ENCODE assay signal across 10 mouse cellular contexts in the genomic region with DNA sequence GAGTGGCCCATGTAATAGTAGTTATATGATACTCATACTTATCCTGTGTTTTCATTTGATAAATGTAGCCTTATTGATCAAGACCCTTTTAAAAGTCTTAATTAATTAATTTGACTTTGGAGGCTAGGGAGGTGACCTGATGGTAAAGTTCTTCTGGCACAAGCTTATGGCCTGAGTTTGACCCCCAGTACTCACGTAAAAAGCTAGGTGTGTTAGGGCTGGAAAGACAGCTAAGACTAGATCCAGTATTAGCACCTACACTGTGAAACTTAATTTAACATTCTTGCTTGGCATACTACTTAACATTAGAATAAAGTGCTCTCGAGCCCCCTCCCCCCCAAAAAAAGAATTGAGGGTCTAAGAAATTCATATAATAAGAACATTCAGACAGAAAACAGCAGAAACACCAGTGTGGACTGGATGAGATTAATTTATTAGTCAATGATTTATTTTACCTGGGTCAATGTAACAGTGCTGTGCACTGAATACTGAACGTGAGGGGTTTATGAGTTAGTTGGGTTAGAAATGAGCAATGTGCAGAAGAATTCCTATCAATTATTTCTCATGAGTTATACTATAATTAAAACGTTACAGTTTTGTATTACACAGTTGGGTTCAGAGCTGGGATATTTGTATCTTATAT. TPM values are rescaled to one million over a fixed set of nuclear protein-coding genes. Genes with fewer than 3 reads are reported as not detected.
DNase-seq lines count a peak whose midpoint lies in the region; ATAC-seq and TF ChIP-seq lines count a peak whose summit lies in the region.
"Had no signal": no experiment of that assay in that cellular context is flagged by ENCODE, and none has a peak within 500 bp of the region (broad histone marks: within the 10 kb centered on the region; RNA-seq: fewer than 3 reads in every experiment).

No protein-coding gene starts in this region.

- H3K27me3 ChIP-seq in erythroblast, embryonic 14.5 days (ENCODE audit: control insufficient read depth) = no peaks in the 10 kb centered on the region
- no peaks in the 10 kb centered on the region for H3K27me3 ChIP-seq in CH12.LX (replicated peaks)
- no peaks in the 10 kb centered on the region for H3K27me3 ChIP-seq in hindbrain, embryonic 11.5 days (ENCODE audit: control insufficient read depth, insufficient read depth, low read length)
- no peaks in the 10 kb centered on the region for H3K27me3 ChIP-seq in liver, postnatal 0 days (ENCODE audit: insufficient read depth, low read length)

- dilution Hi-C loops in CH12.LX (cut with MboI; ENCODE audit: extremely low pct_ligation_motif_present, extremely low pct_unique_long_range_greater_than_20kb, low sequenced_read_pairs) = no loop called here

- peak overlapping the region; percentile 64 for H3K4me2 ChIP-seq in CH12.LX (ENCODE audit: insufficient read depth, low read depth, poor library complexity, severe bottlenecking)
- H3K4me2 ChIP-seq in hindbrain, embryonic 11.5 days (replicated peaks; ENCODE audit: low read depth, low read length) = no peak overlapping the region
- peak overlapping the region; percentile 83 for H3K4me2 ChIP-seq in liver, postnatal 0 days (ENCODE audit: low read depth, low read length)

- no peak for TF ChIP-seq POLR2A in CH12.LX (IDR thresholded peaks at IDR 0.05; ENCODE audit: low read depth, low read length)

- H3K9ac ChIP-seq in CH12.LX (ENCODE audit: insufficient read depth, low read depth) = no peak overlapping the region
- no peak overlapping the region for H3K9ac ChIP-seq in hindbrain, embryonic 11.5 days (ENCODE audit: low read depth, low read length)
- H3K9ac ChIP-seq in liver, postnatal 0 days (replicated peaks) = no peak overlapping the region

- H3K36me3 ChIP-seq in erythroblast, embryonic 14.5 days (ENCODE audit: control insufficient read depth) = peaks cover 23% of the 10 kb centered on the region
- peaks cover 12 to 21% of the 10 kb centered on the region in 2 experiments for H3K36me3 ChIP-seq in CH12.LX (replicated peaks in 1 of 2; ENCODE audit: control insufficient read depth in 1 of 2, insufficient read depth in 1 of 2, low read length in 1 of 2)
- H3K36me3 ChIP-seq in hindbrain, embryonic 11.5 days (ENCODE audit: control insufficient read depth, insufficient read depth, low read length) = no peaks in the 10 kb centered on the region
- H3K36me3 ChIP-seq in liver, postnatal 0 days (replicated peaks; ENCODE audit: insufficient read depth, low read length) = peaks cover 8% of the 10 kb centered on the region

- TF ChIP-seq RAD21 in CH12.LX (IDR thresholded peaks at IDR 0.05; ENCODE audit: low read depth, low read length) = no peak

- WGBS in hindbrain, embryonic 11.5 days = 54% methylated on average over 4 of the region's 4 CpGs
- 40% methylated on average over 4 of the region's 4 CpGs for WGBS in liver, postnatal 0 days (ENCODE audit: insufficient replicate concordance)

- intact Hi-C loops in left cerebral cortex, postnatal 10 days (cut with DNase I) = loop anchor here (5.0 kb wide), 1 partner anchor 154 kb away; a partner anchor contains a TSS

- no peak overlapping the region for H3K27ac ChIP-seq in CH12.LX (ENCODE audit: insufficient read depth, low read depth)
- no peak overlapping the region for H3K27ac ChIP-seq in hindbrain, embryonic 11.5 days (ENCODE audit: low read depth, low read length)
- no peak overlapping the region for H3K27ac ChIP-seq in liver, postnatal 0 days (ENCODE audit: low read depth)

- ATAC-seq in erythroblast, adult 5-6 weeks (replicated peaks; ENCODE audit: low FRiP score, poor library complexity, severe bottlenecking) = no peak
- peak; percentile 62 for ATAC-seq in hindbrain, embryonic 11.5 days (ENCODE audit: low FRiP score)
- no peak for ATAC-seq in liver, postnatal 0 days

- H3K9me3 ChIP-seq in erythroblast, embryonic 14.5 days (ENCODE audit: control insufficient read depth, low read length) = no peaks in the 10 kb centered on the region
- H3K9me3 ChIP-seq in CH12.LX (replicated peaks; ENCODE audit: low read length) = no peaks in the 10 kb centered on the region
- no peaks in the 10 kb centered on the region for H3K9me3 ChIP-seq in hindbrain, embryonic 11.5 days (ENCODE audit: control insufficient read depth, low read length)
- H3K9me3 ChIP-seq in liver, postnatal 0 days (ENCODE audit: low read length) = no peaks in the 10 kb centered on the region

- no peak for DNase-seq in CH12.LX (ENCODE audit: extremely low read depth)
- no peak for DNase-seq in hindbrain, embryonic 11.5 days (ENCODE audit: low spot score)
- no peak for DNase-seq in liver, postnatal 0 days
- no peak for DNase-seq in spleen, postnatal 36 days (ENCODE audit: low spot score in 2 of 2)
- DNase-seq in urinary bladder, postnatal 10 days (ENCODE audit: low spot score) = no peak
- no peak for DNase-seq in left cerebral cortex, postnatal 10 days (ENCODE audit: extremely low spot score in 1 of 2, low spot score in 2 of 2)

- in situ Hi-C loops in CH12.LX (cut with MboI; ENCODE audit: low pct_ligation_motif_present, low pct_unique_long_range_greater_than_20kb, low sequenced_read_pairs) = loop anchor here (10.0 to 25.0 kb wide), 2 partner anchors 156 to 539 kb away; a partner anchor contains a TSS

- peak overlapping the region; percentile 93 for H3K4me3 ChIP-seq in erythroblast, embryonic 14.5 days (replicated peaks)
- peak overlapping the region in 2 of 3 experiments; percentile 13 to 24 for H3K4me3 ChIP-seq in CH12.LX (replicated peaks in 1 of 3; ENCODE audit: low read depth in 2 of 3, low read length in 2 of 3, poor library complexity in 1 of 3)
- H3K4me3 ChIP-seq in hindbrain, embryonic 11.5 days (ENCODE audit: low read depth, low read length) = no peak overlapping the region; the same call in 1 of the 2 replicates
- H3K4me3 ChIP-seq in liver, postnatal 0 days (ENCODE audit: low read depth, low read length) = no peak overlapping the region

- TF ChIP-seq CTCF in CH12.LX (conservative IDR thresholded peaks at IDR 0.05 in 1 of 2, IDR thresholded peaks at IDR 0.05 in 1 of 2; ENCODE audit: low read depth in 2 of 2, low read length in 2 of 2) = no peak
- TF ChIP-seq CTCF in liver, postnatal 0 days (IDR thresholded peaks at IDR 0.05; ENCODE audit: low read depth) = no peak

- H3K4me1 ChIP-seq in erythroblast, embryonic 14.5 days (ENCODE audit: control insufficient read depth) = peaks cover 29% of the 10 kb centered on the region
- peaks cover 0 to 23% of the 10 kb centered on the region in 2 experiments; a peak in 2 of 4 replicates for H3K4me1 ChIP-seq in CH12.LX (ENCODE audit: control insufficient read depth in 1 of 2, insufficient read depth in 2 of 2)
- no peaks in the 10 kb centered on the region for H3K4me1 ChIP-seq in hindbrain, embryonic 11.5 days (replicated peaks; ENCODE audit: control insufficient read depth, insufficient read depth, low read length)
- H3K4me1 ChIP-seq in liver, postnatal 0 days (ENCODE audit: insufficient read depth) = peaks cover 10% of the 10 kb centered on the region; the same call in 1 of the 2 replicates

- no peak for TF ChIP-seq EP300 in CH12.LX (IDR thresholded peaks at IDR 0.05; ENCODE audit: low read length)
- no peak for TF ChIP-seq EP300 in liver, postnatal 0 days (IDR thresholded peaks at IDR 0.05; ENCODE audit: low read depth)

- H3K79me2 ChIP-seq in CH12.LX (replicated peaks; ENCODE audit: control insufficient read depth, extremely low read depth, insufficient read depth, poor library complexity, severe bottlenecking) = peaks cover 17% of the 10 kb centered on the region

TF ChIP-seq in CH12.LX, 34 proteins besides CTCF, POLR2A, EP300 and RAD21 (continues in another document):
- TF ChIP-seq MAX (IDR thresholded peaks at IDR 0.05; ENCODE audit: low read length) = no peak
- TF ChIP-seq TCF12 (IDR thresholded peaks at IDR 0.05; ENCODE audit: low read depth, low read length) = no peak

RNA-seq across cellular contexts. Expression of a gene that starts 2.7 kb away (rescaled TPM):
- polyA plus RNA-seq in erythroblast, embryonic 14.5 days (2012) = not detected in 2 replicates
- total RNA-seq in erythroblast, adult 5-6 weeks (2015; ENCODE audit: low replicate concordance) = not detected in 2 replicates
- not detected in 2 replicates for total RNA-seq in erythroblast, adult 5-6 weeks (2017; ENCODE audit: low replicate concordance)
- not detected in 2 replicates for total RNA-seq in CH12.LX (2012; rRNA removed)
- total RNA-seq in CH12.LX (2014; rRNA removed) = not detected in 2 replicates
- not detected in 2 replicates for polyA plus RNA-seq in CH12.LX (2012; ENCODE audit: insufficient read length, low read depth)
- not detected in 2 replicates for polyA plus RNA-seq in hindbrain, embryonic 11.5 days (2014; fragmentation: Nextera tagmentation; extraction: Ambion mirVana)
- polyA plus RNA-seq in liver, postnatal 0 days (2015; fragmentation: Nextera tagmentation; extraction: Ambion mirVana) = not detected in 2 replicates
- not detected for total RNA-seq in left cerebral cortex, postnatal 10 days (2021)
- total RNA-seq: layer of hippocampus, postnatal 10 days had no signal
- polyA plus RNA-seq: C2C12 had no signal

RNA-seq across cellular contexts. Expression of a gene that starts 8.7 kb away (rescaled TPM):
- polyA plus RNA-seq in erythroblast, embryonic 14.5 days (2012) = 3.5 and 3.9 TPM in 2 replicates
- 49.3 and 49.4 TPM in 2 replicates for total RNA-seq in erythroblast, adult 5-6 weeks (2015; ENCODE audit: low replicate concordance)
- total RNA-seq in erythroblast, adult 5-6 weeks (2017; ENCODE audit: low replicate concordance) = 42.1 and 58.0 TPM in 2 replicates
- 51.2 and 58.8 TPM in 2 replicates for total RNA-seq in CH12.LX (2012; rRNA removed)
- total RNA-seq in CH12.LX (2014; rRNA removed) = 97.3 and 111 TPM in 2 replicates
- 119 and 133 TPM in 2 replicates for polyA plus RNA-seq in CH12.LX (2012; ENCODE audit: insufficient read length, low read depth)
- 78.7 and 81.1 TPM in 2 replicates for polyA plus RNA-seq in hindbrain, embryonic 11.5 days (2014; fragmentation: Nextera tagmentation; extraction: Ambion mirVana)
- polyA plus RNA-seq in liver, postnatal 0 days (2015; fragmentation: Nextera tagmentation; extraction: Ambion mirVana) = 25.7 and 26.9 TPM in 2 replicates
- total RNA-seq in left cerebral cortex, postnatal 10 days (2021) = 100 to 1,000 TPM; 128 to 129 TPM

RNA-seq across cellular contexts. Expression of a gene that starts 51.9 kb away (rescaled TPM):
- polyA plus RNA-seq in erythroblast, embryonic 14.5 days (2012) = 0.25 and 0.75 TPM in 2 replicates
- total RNA-seq in erythroblast, adult 5-6 weeks (2015; ENCODE audit: low replicate concordance) = 3.1 and 3.5 TPM in 2 replicates
- total RNA-seq in erythroblast, adult 5-6 weeks (2017; ENCODE audit: low replicate concordance) = 9.9 and 22.0 TPM in 2 replicates
- total RNA-seq in CH12.LX (2012; rRNA removed) (8.4 and 8.7 TPM in 2 replicates), CH12.LX (2014; rRNA removed) (15.9 and 17.8 TPM in 2 replicates)
- 11.5 and 14.2 TPM in 2 replicates for polyA plus RNA-seq in CH12.LX (2012; ENCODE audit: insufficient read length, low read depth)
- 14.6 and 15.5 TPM in 2 replicates for polyA plus RNA-seq in hindbrain, embryonic 11.5 days (2014; fragmentation: Nextera tagmentation; extraction: Ambion mirVana)
- 4.1 and 4.6 TPM in 2 replicates for polyA plus RNA-seq in liver, postnatal 0 days (2015; fragmentation: Nextera tagmentation; extraction: Ambion mirVana)
- total RNA-seq in left cerebral cortex, postnatal 10 days (2021) = 10 to 100 TPM; 11.5 to 12.3 TPM

RNA-seq across cellular contexts. Expression of a gene that starts 52.5 kb away (rescaled TPM):
- 0.03 and 0.21 TPM in 2 replicates for polyA plus RNA-seq in erythroblast, embryonic 14.5 days (2012)
- total RNA-seq in erythroblast, adult 5-6 weeks (2015; ENCODE audit: low replicate concordance) = 11.1 and 19.2 TPM in 2 replicates
- 5.0 and 7.8 TPM in 2 replicates for total RNA-seq in erythroblast, adult 5-6 weeks (2017; ENCODE audit: low replicate concordance)
- total RNA-seq in CH12.LX (2012; rRNA removed) = 5.8 and 8.4 TPM in 2 replicates
- total RNA-seq in CH12.LX (2014; rRNA removed) = 10.3 and 11.2 TPM in 2 replicates
- polyA plus RNA-seq in CH12.LX (2012; ENCODE audit: insufficient read length, low read depth) = 10.5 and 14.4 TPM in 2 replicates
- polyA plus RNA-seq in hindbrain, embryonic 11.5 days (2014; fragmentation: Nextera tagmentation; extraction: Ambion mirVana) = 16.7 and 18.5 TPM in 2 replicates
- polyA plus RNA-seq in liver, postnatal 0 days (2015; fragmentation: Nextera tagmentation; extraction: Ambion mirVana) = 8.1 and 11.3 TPM in 2 replicates
- 10 to 100 TPM; 27.4 to 27.8 TPM for total RNA-seq in left cerebral cortex, postnatal 10 days (2021)

Comparison
In these comparisons a context has a peak if more than half of its experiments do, and no peak if none do; other contexts are left out.
1. H3K4me3 ChIP-seq: peak in erythroblast, embryonic 14.5 days (single experiment) and CH12.LX (2 of 3); none in hindbrain, embryonic 11.5 days (single experiment) and liver, postnatal 0 days (single experiment).